Mouse (Mus musculus): ENCODE measurements at regions not wholly inside any gene's neighbourhood (a gene's known extent, or its start where the extent isn't known, plus 50 kb on each side); places are given as distances from the start of the nearest gene placed in this dataset.

- TF ChIP-seq CTCF (IDR thresholded peaks at IDR 0.05; ENCODE audit: low read depth, low read length) = no peak
- no peak for TF ChIP-seq POLR2A (IDR thresholded peaks at IDR 0.05; ENCODE audit: extremely low read depth, insufficient read depth, low read length)
Measured at GRCm38 (mm10) chr4:95383216-95383892, 174.0 kb upstream of the Fggy start.

Data from liver, adult 2 months (tissue).